Mouse (Mus musculus) liver, embryonic 14.5 days (tissue): ENCODE measurements around the gene Patj. TPM values are rescaled to one million over a fixed set of nuclear protein-coding genes. Genes with fewer than 3 reads are reported as not detected.

Experiments
- ATAC-seq: fragments of 200-750 bp; cut with Nextera tagmentation; 2 replicates; pipeline ENCODE4 v1.8.0; 2017; ENCODE audit warnings: moderate number of reproducible peaks, mild to moderate bottlenecking, moderate library complexity; ENCODE audit not compliant: insufficient read depth
- DNase-seq, 3 experiments: peaks; one replicate each; pipeline ENCODE4 v3.0.0-alpha.2; 2012 to 2013; ENCODE audit warnings: low read depth in 3 of 3, low spot score in 3 of 3
- H3K27ac ChIP-seq: fragments of 300-500 bp; sonication (generic); 2 replicates; pipeline ENCODE4 v1.5.1; 2014; ENCODE audit warnings: moderate library complexity, mild to moderate bottlenecking, control low read depth, inconsistent platforms
- H3K27me3 ChIP-seq: fragments of 300-500 bp; sonication (generic); 2 replicates; pipeline ENCODE4 v1.6.1; 2014; ENCODE audit warnings: mild to moderate bottlenecking, low read length, moderate library complexity; ENCODE audit not compliant: control insufficient read depth, insufficient read depth
- H3K36me3 ChIP-seq: fragments of 300-500 bp; sonication (generic); replicated peaks from 2 replicates; pipeline ENCODE4 v1.6.1; 2014; ENCODE audit warnings: low read depth; ENCODE audit not compliant: control insufficient read depth, insufficient read depth
- H3K4me1 ChIP-seq, 2 experiments: fragments of 200-500 bp in 1 of 2; fragments of 300-500 bp in 1 of 2; sonication (generic) in 1 of 2; replicated peaks; 2 replicates each; pipeline ENCODE4 v1.6.1; 2012 to 2014; ENCODE audit warnings: antibody characterized with exemption in 1 of 2, inconsistent platforms in 1 of 2, low read length in 1 of 2; ENCODE audit not compliant: control insufficient read depth in 2 of 2, insufficient read depth in 2 of 2
- H3K4me2 ChIP-seq: fragments of 300-500 bp; sonication (generic); 2 replicates; pipeline ENCODE4 v1.6.1; 2014; ENCODE audit warnings: low read depth, mild to moderate bottlenecking, control low read depth, moderate library complexity
- H3K4me3 ChIP-seq, 2 experiments: fragments of 200-500 bp in 1 of 2; fragments of 300-500 bp in 1 of 2; sonication (generic) in 1 of 2; 2 replicates each; pipeline ENCODE4 v1.5.1; 2012 to 2014; ENCODE audit warnings: low read depth in 2 of 2, low read length in 2 of 2, mild to moderate bottlenecking in 2 of 2, control low read depth in 1 of 2, inconsistent platforms in 1 of 2, moderate library complexity in 1 of 2; ENCODE audit not compliant: insufficient read depth in 1 of 2
- H3K9ac ChIP-seq: fragments of 300-500 bp; sonication (generic); replicated peaks from 2 replicates; pipeline ENCODE4 v1.6.1; 2014; ENCODE audit warnings: mild to moderate bottlenecking, control low read depth, moderate library complexity
- H3K9me3 ChIP-seq: fragments of 300-500 bp; sonication (generic); 2 replicates; pipeline ENCODE4 v1.6.1; 2016; ENCODE audit warnings: low read length, mixed read lengths; ENCODE audit not compliant: control insufficient read depth
- CTCF ChIP-seq: IDR thresholded peaks from 2 replicates; pipeline ENCODE4 v1.5.1; 2016; ENCODE audit warnings: antibody characterized with exemption, low read depth, control low read depth
- EP300 ChIP-seq: IDR thresholded peaks from 2 replicates; pipeline ENCODE4 v1.6.1; 2016; ENCODE audit warnings: antibody characterized with exemption, low read depth
- WGBS: fragments of 180-500 bp; shearing (Covaris S2); extraction: QIAGEN DNeasy Blood & Tissue Kit; methylation state at CpG from one replicate; pipeline ENCODE4 v1.1.7; 2014; ENCODE audit not compliant: insufficient replicate concordance; 5-methylcytosine and 5-hydroxymethylcytosine counted together
- polyA plus RNA-seq, 2 experiments: library from polyadenylated mRNA; depleted of rRNA in 1 of 2; stranded (reverse) in 1 of 2; unstranded in 1 of 2; fragments of >200 nt; fragmentation: Nextera tagmentation in 1 of 2; extraction: Ambion mirVana in 1 of 2; gene quantifications; 2 replicates each; pipeline versions ENCODE4 v1.2.1 to v1.2.3; 2012 to 2014

Patj gene
- polyA plus RNA-seq, 2 experiments: 1.1 to 1.6 TPM

DNA sequence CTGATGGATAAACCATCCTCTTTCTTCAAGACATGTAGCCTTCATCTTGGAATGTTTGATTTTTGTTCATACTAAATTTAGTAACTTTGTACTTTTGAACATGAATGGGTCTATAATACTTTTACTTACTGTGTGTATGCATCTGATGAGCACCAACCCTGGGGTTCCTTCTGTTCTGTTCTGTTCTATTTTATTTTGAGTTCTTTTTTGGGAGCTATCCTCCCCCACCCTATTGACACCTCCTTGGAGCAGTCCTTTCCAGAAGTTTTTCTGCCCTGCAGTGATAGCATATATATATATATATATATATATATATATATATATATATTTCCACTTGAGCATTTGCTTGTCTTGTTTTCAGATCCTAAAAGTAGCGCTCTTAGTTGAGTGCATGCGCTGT lies 57.1 kb downstream of the Patj start:
- no peak for ATAC-seq

DNA sequence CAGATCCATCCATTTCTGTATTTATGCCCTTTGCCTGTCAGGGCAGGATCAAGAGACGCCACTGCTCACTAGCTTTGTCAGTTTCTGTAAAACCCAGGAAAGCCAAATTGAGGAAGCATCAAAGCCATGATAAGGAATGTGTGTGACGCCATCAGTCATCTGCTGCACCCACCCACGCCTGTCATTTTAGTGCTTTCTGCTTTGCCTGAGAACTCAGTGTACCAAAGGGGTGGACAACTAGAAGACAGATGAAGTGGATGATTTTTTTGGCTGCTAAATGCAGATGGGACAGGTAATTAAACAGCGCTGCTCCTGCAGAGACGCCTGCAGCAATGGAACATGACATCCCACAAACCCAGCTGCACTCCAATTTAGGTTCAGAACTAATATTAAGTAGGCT lies 57.6 kb downstream of the Patj start:
- H3K4me3 ChIP-seq: no peak overlapping the region
- no peak overlapping the region for H3K4me2 ChIP-seq
- no peaks in the 10 kb centered on the region for H3K9me3 ChIP-seq
- H3K27ac ChIP-seq: no peak overlapping the region
- TF ChIP-seq CTCF (no peak), EP300 (no peak)
- no peak for DNase-seq
- H3K9ac ChIP-seq: no peak overlapping the region
- ATAC-seq: no peak
- H3K36me3 ChIP-seq: no peaks in the 10 kb centered on the region
- no peaks in the 10 kb centered on the region for H3K27me3 ChIP-seq
- WGBS: 43% methylated on average over 5 of the region's 5 CpGs
- no peaks in the 10 kb centered on the region for H3K4me1 ChIP-seq

More for the DNA sequence above, 57.1 kb downstream of the Patj start:
- Histone ChIP-seq H3K4me3 (no peak overlapping the region), H3K9ac (no peak overlapping the region), H3K27me3 (no peaks in the 10 kb centered on the region), H3K4me1 (no peaks in the 10 kb centered on the region), H3K4me2 (no peak overlapping the region), H3K36me3 (no peaks in the 10 kb centered on the region), H3K9me3 (no peaks in the 10 kb centered on the region), H3K27ac (no peak overlapping the region)
- no peak for DNase-seq
- TF ChIP-seq CTCF: no peak
- TF ChIP-seq EP300: no peak
- WGBS: 72% methylated on average over 2 of the region's 2 CpGs

DNA sequence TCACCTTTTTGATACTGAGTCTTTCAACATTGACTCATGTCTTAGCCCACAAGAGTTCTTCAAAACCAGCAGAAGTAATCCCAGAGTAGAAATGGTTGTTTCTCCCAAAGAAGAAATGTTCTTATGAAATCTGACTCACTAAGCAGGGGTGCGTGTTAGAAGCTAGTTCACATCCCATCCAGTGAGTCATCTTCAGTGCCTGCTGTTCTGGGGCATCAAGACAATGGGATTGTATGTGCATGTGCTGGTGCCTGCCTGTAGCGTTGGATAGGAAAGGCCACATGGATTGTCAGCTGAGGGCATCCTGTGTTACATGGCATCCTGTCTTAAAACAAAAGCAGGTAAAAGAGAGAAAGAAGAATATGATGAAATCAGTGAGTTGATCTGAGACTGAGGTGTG lies 59.8 kb downstream of the Patj start:
- ATAC-seq: no peak
- DNase-seq: no peak
- H3K4me2 ChIP-seq: no peak overlapping the region
- 62% methylated on average over 2 of the region's 2 CpGs for WGBS
- no peak overlapping the region for H3K4me3 ChIP-seq
- no peaks in the 10 kb centered on the region for H3K36me3 ChIP-seq
- H3K9ac ChIP-seq: no peak overlapping the region
- no peak overlapping the region for H3K27ac ChIP-seq
- H3K27me3 ChIP-seq: no peaks in the 10 kb centered on the region
- H3K9me3 ChIP-seq: no peaks in the 10 kb centered on the region
- H3K4me1 ChIP-seq: no peaks in the 10 kb centered on the region
- TF ChIP-seq CTCF (no peak), EP300 (no peak)

DNA sequence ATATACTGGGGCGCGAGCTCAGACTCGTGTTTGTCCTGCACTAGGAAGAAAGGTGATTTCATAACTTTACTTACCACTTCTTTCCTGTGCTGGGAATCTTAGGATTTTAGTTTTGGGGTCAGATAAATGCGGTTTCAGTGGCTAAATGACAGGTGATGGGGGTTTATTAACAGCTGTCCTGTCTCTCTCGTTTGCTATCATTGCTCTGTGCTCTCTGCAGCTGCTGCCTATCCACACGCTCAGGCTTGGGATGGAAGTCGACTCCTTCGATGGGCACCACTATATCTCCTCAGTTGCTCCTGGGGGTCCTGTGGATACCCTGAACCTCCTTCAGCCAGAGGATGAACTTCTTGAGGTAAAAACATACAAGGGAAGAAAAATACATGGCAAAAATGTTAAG lies 60.3 kb downstream of the Patj start:
- Histone ChIP-seq H3K4me2 (no peak overlapping the region), H3K4me3 (no peak overlapping the region), H3K9ac (no peak overlapping the region), H3K36me3 (no peaks in the 10 kb centered on the region), H3K4me1 (no peaks in the 10 kb centered on the region), H3K9me3 (no peaks in the 10 kb centered on the region), H3K27ac (no peak overlapping the region), H3K27me3 (no peaks in the 10 kb centered on the region)
- WGBS: 69% methylated on average over 8 of the region's 8 CpGs
- TF ChIP-seq EP300 (no peak), CTCF (no peak)
- no peak for ATAC-seq
- DNase-seq: no peak

DNA sequence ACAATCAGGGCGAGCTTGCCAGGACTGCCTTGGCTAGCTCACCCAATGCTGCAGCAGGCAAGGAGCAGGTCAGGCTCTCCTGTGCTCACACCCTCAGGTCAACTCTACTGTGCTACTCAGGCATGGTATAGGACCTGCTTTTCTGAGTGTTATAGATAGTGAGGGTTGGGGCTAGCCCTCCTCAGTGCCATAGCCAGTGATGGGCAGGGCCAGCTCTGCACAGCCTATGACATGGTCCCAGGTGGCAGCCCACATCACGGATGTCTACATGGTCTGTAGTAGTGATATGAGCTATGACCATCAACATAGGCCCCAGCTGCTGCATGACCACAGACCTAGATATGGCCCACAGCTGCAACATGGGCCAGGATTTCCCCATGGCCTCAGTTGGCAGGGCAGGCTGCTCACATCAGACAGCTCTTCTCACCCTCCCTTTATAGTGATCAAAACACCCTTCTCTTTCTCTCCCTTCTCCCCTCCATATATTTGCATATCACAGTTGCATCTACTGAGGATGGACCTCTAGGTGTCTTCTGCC lies 66.3 kb downstream of the Patj start:
- H3K4me2 ChIP-seq: no peak overlapping the region
- no peaks in the 10 kb centered on the region for H3K4me1 ChIP-seq
- no peak overlapping the region for H3K4me3 ChIP-seq
- TF ChIP-seq EP300: no peak
- TF ChIP-seq CTCF: no peak
- no peaks in the 10 kb centered on the region for H3K36me3 ChIP-seq
- no peaks in the 10 kb centered on the region for H3K27me3 ChIP-seq
- ATAC-seq (no peak), DNase-seq (no peak)
- no peaks in the 10 kb centered on the region for H3K9me3 ChIP-seq
- WGBS: 67% methylated on average over 2 of the region's 2 CpGs
- H3K27ac ChIP-seq: no peak overlapping the region
- no peak overlapping the region for H3K9ac ChIP-seq
